Mouse (Mus musculus) heart, postnatal 0 days (tissue): ENCODE results near the gene Mtfmt.

Experiments used
- CTCF ChIP-seq: IDR thresholded peaks from 2 replicates; pipeline ENCODE4 v1.5.1; 2016; ENCODE audit warnings: antibody characterized with exemption, control low read depth, low read depth
- EP300 ChIP-seq: IDR thresholded peaks from 2 replicates; pipeline ENCODE4 v1.6.1; 2016; ENCODE audit warnings: antibody characterized with exemption, low read depth

GRCm38 (mm10) chr9:65427511-65427910, 8.1 kb upstream of the Mtfmt start:
- no peak for TF ChIP-seq EP300
- TF ChIP-seq CTCF = no peak
